In the genomic region with DNA sequence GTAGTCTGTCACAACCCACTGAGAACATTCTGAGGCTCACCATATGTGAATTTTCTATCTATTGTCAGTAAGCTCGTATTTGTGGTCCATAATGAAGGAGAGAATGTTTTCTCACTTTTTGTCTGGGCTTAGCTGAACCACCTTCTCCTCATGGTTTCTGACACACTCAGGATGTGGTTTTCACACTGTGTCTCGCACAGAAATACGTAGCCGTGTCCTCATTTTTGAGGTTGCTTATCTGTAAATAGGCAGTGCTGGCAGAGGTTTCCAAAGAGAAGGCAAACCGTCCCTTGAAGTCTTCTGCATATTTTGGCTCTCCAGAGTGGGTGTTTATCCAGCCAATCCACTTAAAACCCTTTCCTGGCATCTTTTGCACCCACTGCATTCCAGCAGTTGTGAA, we compare ENCODE assay signal across 20 mouse cellular contexts.
DNase-seq lines count a peak whose midpoint lies in the region; ATAC-seq and TF ChIP-seq lines count a peak whose summit lies in the region.
"Had no signal": no experiment of that assay in that cellular context is flagged by ENCODE, and none has a peak within 500 bp of the region (broad histone marks: within the 10 kb centered on the region; RNA-seq: fewer than 3 reads in every experiment).

No protein-coding gene starts in this region.

- H3K9ac ChIP-seq in liver, adult 2 months (ENCODE audit: low read depth, low read length) = no peak overlapping the region
- no peak overlapping the region for H3K9ac ChIP-seq in liver, embryonic 11.5 days (ENCODE audit: low read depth, low read length)
- H3K9ac ChIP-seq: limb, embryonic 12.5 days; liver, embryonic 14.5 days; neural tube, embryonic 12.5 days; stomach, embryonic 15.5 days had no signal

- H3K4me2 ChIP-seq in liver, embryonic 11.5 days = no peak overlapping the region
- H3K4me2 ChIP-seq: limb, embryonic 12.5 days; neural tube, embryonic 12.5 days; stomach, embryonic 15.5 days had no signal

- H3K79me2 ChIP-seq in liver, adult 2 months (ENCODE audit: control insufficient read depth, insufficient read depth, low read length) = no peaks in the 10 kb centered on the region

- no peak for TF ChIP-seq POLR2A in liver, adult 2 months (IDR thresholded peaks at IDR 0.05; ENCODE audit: extremely low read depth, insufficient read depth, low read length)

- intact Hi-C loops in left cerebral cortex, postnatal 14 days (cut with DNase I) = no loop called here

- no peaks in the 10 kb centered on the region for H3K4me1 ChIP-seq in liver, adult 2 months (ENCODE audit: control insufficient read depth, insufficient read depth, low read length)
- H3K4me1 ChIP-seq in liver, embryonic 11.5 days (replicated peaks; ENCODE audit: control insufficient read depth, insufficient read depth, low read length) = no peaks in the 10 kb centered on the region
- H3K4me1 ChIP-seq: limb, embryonic 12.5 days; neural tube, embryonic 12.5 days; stomach, embryonic 15.5 days had no signal

- 65% methylated on average over 5 of the region's 5 CpGs for WGBS in liver, adult 2 months
- 76% methylated on average over 5 of the region's 5 CpGs for WGBS in liver, embryonic 11.5 days

- no peak for TF ChIP-seq CTCF in liver, adult 2 months (IDR thresholded peaks at IDR 0.05; ENCODE audit: low read depth, low read length)

- peak; percentile 0 for DNase-seq in liver, adult 2 months (ENCODE audit: extremely low read depth, low read depth, low spot score)
- DNase-seq in liver, embryonic 11.5 days (ENCODE audit: low spot score) = no peak
- DNase-seq in CD8-positive naive resting alpha-beta T cell, adult 2 months (ENCODE audit: low read depth in 2 of 2, low spot score in 2 of 2) = peak; percentile 35 to 60
- peak; percentile 38 to 45 for DNase-seq in thymus, postnatal 10 days (ENCODE audit: low spot score in 2 of 2)
- no peak for DNase-seq in left cerebral cortex, postnatal 14 days (ENCODE audit: low spot score in 2 of 2)
- DNase-seq in cerebellum, adult 18-20 months = no peak
- DNase-seq in left cerebral cortex, adult 18-20 months (ENCODE audit: low spot score in 2 of 2) = no peak
- DNase-seq: adrenal gland, adult 8-10 months; cerebellum, postnatal 10 days; embryo, embryonic 11 days; gastrocnemius, postnatal 36 days; kidney, adult 2 months; kidney, postnatal 10 days had no signal

- ATAC-seq in liver, embryonic 11.5 days (replicated peaks; ENCODE audit: low FRiP score) = no peak
- peak; percentile 52 for ATAC-seq in megakaryocyte progenitor cell, adult 5-6 weeks (replicated peaks; ENCODE audit: poor library complexity)
- ATAC-seq: forebrain, embryonic 16.5 days had no signal

- no peak overlapping the region for H3K27ac ChIP-seq in liver, adult 2 months (replicated peaks; ENCODE audit: insufficient read depth, low read depth, low read length)
- no peak overlapping the region for H3K27ac ChIP-seq in liver, embryonic 11.5 days (ENCODE audit: low read depth, low read length)
- H3K27ac ChIP-seq: left cerebral cortex, adult 2 months; limb, embryonic 12.5 days; liver, embryonic 14.5 days; neural tube, embryonic 12.5 days; stomach, embryonic 15.5 days had no signal

- H3K27me3 ChIP-seq in liver, adult 2 months (ENCODE audit: control insufficient read depth, insufficient read depth, low read length) = no peaks in the 10 kb centered on the region
- H3K27me3 ChIP-seq in liver, embryonic 11.5 days (replicated peaks; ENCODE audit: control insufficient read depth, insufficient read depth, low read length) = no peaks in the 10 kb centered on the region
- H3K27me3 ChIP-seq: limb, embryonic 12.5 days; neural tube, embryonic 12.5 days; stomach, embryonic 15.5 days had no signal

- H3K9me3 ChIP-seq in liver, embryonic 11.5 days (ENCODE audit: control insufficient read depth, low read length) = peaks cover 3% of the 10 kb centered on the region; the same call in 1 of the 2 replicates
- H3K9me3 ChIP-seq: stomach, embryonic 15.5 days had no signal

- no peaks in the 10 kb centered on the region for H3K36me3 ChIP-seq in liver, adult 2 months (ENCODE audit: control insufficient read depth, insufficient read depth, low read length)
- H3K36me3 ChIP-seq in liver, embryonic 11.5 days (ENCODE audit: control insufficient read depth, insufficient read depth, low read length) = no peaks in the 10 kb centered on the region
- H3K36me3 ChIP-seq: limb, embryonic 12.5 days; neural tube, embryonic 12.5 days; stomach, embryonic 15.5 days had no signal

- H3K4me3 ChIP-seq in liver, adult 2 months (ENCODE audit: insufficient read depth, low read depth, low read length) = no peak overlapping the region
- H3K4me3 ChIP-seq in liver, embryonic 11.5 days (ENCODE audit: low read depth, low read length) = no peak overlapping the region
- H3K4me3 ChIP-seq: left cerebral cortex, adult 2 months; limb, embryonic 12.5 days; neural tube, embryonic 12.5 days; stomach, embryonic 15.5 days had no signal

Comparison
In these comparisons a context has a peak if more than half of its experiments do, and no peak if none do; other contexts are left out.
1. DNase-seq: peak in liver, adult 2 months (single experiment), CD8-positive naive resting alpha-beta T cell, adult 2 months (2 of 2) and thymus, postnatal 10 days (2 of 2); none in liver, embryonic 11.5 days (single experiment), left cerebral cortex, postnatal 14 days (0 of 2), cerebellum, adult 18-20 months (0 of 2) and left cerebral cortex, adult 18-20 months (0 of 2).